Mouse (Mus musculus) kidney, adult 9 months (tissue): Measurements from ENCODE around the gene Zfp120.
"Not testable (repeated sequence)": the region's sequence is repeated elsewhere in the genome, so short reads cannot be mapped to it uniquely, and the experiment has no call there.

Experiments used
- DNase-seq: peaks from one replicate; pipeline ENCODE4 v3.0.0; 2022

The Zfp120 gene

DNA sequence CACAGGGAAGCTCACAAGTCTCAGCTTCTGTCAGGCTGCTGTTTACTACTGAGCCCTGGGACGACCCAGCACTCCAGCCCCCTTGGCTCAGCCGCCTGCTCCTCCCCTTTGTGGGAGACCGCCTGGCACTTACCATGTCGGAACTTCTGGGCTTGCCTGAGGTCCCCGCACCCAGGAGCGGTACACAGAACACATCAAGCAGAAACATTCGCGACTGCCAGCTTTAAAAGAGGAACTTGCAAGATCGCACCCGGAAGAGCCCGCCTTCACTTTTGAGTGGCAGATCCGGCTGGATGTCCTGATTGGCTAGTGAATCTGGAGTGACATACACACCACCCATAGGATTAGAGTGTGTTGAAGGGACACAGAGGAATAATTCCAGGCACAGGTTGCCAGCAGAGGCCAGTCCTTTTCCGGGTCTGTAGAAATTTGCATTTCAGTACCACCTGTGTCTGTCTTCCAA, at the start of gene Zfp120:
Gene Zfp120 (minus strand): TSS at position 274 of the 463 bp plus-strand sequence.
- DNase-seq = peak; percentile 94

DNA sequence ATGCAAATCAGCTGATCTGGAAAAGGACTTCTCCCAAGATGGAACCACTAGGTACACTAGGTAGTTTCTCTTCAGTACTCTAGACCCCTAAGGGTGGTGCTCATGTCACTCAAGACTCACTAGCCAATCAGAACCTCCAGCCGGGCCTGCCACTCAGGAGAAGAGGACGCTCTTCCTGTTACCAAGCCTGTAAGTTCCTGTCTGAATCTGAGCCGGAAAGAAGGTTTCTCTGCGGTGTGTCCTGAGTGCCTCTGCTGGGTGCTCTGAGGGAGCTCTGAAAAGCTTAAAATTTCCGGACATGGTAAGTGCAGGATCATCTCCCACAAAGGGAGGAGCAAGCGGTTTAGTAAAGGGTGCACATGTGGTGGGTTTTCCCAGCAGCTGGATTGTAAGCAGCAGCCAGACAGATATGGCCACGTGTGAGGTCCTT, 45.1 kb upstream of the Zfp120 start, which contains the start of gene Gm14139:
Gene Gm14139 (plus strand): TSS at position 186 of the 430 bp plus-strand sequence.
- not testable (repeated sequence) for DNase-seq

DNA sequence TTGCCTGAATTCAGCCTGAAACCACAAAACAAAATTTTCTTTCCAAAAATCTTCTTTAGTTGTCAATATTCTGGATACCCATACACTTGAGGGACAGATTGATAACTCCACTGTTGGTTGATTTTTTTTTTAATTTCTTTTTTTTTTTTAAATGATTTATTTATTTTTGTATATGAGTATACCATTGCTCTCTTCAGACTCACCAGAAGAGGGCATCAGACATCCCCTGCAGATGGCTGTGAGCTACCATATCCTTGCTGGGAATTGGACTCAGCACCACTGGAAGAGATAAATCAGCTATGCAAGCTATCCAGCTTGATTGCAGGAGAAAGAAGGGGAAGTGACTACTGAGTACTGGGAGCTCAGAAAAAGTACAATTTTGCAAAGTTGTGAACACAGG, 44.5 kb upstream of the Zfp120 start:
- DNase-seq = not testable (repeated sequence)

DNA sequence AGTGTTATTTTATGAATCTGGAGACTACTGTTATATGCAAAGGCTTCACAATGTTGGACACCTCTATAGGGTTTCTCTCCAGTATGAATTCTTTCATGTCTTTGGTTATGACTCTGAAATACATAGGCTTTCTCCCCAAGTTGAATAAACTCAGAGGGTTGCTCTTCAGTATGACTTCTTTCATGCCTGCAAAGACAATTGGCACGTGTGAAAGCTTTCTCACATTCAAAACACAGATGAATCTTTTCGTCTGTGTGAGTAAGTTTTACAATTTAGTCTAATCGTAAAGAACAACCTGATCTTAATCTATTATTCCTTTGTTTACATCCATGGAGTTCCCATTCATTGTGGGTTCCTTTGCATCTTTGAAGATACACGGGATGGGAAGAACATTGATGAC, 43.1 kb upstream of the Zfp120 start, which contains the start of gene Gm10770:
Gene Gm10770 (minus strand): TSS at position 101 of the 400 bp plus-strand sequence.
- not testable (repeated sequence) for DNase-seq

DNA sequence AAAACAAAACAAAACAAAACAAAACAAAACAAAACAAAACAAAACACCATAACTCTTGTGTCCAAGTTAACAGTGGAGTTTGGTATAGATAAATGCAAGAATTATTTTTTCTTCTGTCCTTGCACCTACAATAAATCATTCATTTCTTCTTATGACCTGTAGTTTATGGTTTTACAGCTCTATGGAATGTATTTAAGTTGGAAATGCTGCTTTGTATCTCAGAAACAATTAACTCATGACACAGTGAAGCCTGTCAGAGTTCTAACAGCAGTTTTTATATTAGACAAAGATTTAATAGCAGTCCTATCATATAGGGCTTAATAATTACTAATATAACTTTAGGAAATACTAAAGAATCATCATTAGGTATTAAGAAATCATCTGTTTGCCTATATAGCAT, 37.3 kb upstream of the Zfp120 start:
- DNase-seq = no peak

DNA sequence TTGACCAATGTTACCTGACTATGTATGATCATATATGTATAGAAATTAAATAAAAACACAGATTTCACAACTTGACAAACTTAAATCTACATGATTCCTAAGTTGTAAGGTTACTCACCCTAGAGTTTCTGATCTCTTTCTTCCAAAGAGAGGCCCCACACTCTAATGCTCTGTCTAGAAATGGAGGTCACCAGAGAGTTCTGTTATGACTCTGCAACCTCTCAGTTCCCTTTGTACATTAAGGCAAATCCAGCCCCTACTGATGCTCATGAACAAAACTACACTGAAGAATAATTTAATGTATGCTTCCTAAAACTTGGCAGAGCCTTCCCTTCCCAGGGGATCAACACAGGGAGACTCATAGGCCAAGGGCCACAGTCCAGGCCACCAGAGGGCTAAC, 30.2 kb upstream of the Zfp120 start:
- no peak for DNase-seq

DNA sequence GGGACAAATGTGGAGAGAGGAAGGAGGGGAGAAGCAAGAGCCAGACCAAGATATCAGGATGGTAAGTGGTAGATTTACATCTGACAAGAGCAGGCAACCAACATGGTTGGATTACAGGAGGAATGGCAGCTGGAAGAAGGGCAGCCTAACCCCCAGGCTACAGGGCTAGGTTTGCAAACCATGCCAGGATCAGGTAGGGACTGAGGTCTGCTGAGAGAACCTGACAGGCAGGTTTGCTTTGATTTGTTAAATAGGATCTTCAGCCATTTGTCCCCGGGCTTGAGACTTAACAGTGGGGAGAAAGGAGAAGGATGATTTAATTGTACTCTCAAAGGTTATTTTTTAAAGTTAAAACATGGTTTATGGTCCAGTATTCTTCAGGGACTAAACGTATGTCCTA, 3.7 kb downstream of the Zfp120 start:
- no peak for DNase-seq

DNA sequence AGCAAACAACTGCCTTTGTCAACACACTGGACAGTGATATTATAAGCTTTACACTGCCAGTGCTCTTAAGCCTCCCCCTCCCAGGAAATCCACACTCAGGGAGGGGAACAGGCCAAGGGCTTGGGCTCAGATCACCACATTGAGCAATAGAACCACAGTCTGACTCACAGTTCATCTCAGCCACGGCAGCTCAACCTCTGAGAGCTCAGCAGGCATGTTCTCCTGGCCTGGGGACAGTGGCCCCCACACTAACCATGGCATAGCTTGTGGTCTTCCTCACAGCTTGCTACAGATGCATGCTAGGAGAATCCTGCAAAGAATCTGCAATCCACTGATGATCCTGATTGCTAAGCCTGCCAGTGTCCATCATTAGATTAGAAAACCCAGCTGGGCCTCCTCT, 4.5 kb downstream of the Zfp120 start:
- DNase-seq = not testable (repeated sequence)

DNA sequence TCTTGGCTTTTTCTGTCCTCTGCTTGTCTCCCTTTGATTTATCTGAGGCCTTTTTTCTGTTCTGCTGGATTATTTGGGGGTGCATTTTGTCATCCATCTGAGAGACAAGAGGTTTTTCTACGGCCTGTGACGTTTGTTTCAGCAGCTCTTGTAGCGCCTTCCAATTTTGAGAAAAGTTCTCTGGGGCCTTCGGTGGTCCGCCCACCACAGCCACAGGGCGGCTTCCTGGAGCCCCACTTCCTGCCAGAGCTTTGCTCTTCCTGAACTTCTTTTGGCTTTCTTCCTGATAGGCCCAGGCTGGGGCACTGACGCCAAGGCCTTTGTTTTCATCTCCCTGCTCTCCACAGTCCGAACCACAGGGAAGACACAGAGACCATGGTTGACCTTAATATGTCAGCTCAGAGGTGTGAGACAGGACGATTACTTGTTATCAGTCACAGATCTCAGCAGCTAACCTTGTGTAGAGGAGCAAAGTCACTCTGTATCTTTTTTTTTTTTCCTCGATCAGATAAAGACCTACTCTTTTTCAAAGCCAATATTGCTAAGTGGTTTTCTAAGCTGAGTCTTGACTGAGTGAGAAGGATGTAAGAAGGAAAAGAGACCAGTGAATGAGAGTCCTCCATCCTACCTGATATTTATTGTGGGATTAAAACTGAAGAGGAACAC, 25.1 kb downstream of the Zfp120 start:
- no peak for DNase-seq

DNA sequence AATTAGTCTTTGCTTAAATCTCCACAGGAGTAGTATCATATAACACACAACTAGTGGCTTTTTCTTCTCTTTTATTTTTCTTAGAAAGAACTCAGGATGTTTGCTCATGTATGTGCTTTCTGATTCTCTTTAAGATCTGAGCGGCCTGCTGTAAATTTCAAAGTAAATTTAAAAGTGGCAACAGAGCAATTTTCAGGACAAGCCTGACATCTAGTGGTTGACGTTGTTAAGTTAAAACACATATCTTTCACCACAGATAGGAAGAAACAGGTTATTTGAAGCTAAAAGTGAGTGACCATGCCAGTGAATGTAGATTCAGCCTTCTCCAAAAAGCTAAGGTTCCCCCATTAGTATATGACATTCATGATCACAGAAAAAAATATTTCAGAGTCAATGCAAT, 36.9 kb downstream of the Zfp120 start:
- peak; percentile 54 for DNase-seq
